Mouse (Mus musculus): ENCODE measurements around the gene Tnf.

Tnf gene

GRCm38 (mm10) chr17:35201787-35202186 lies at the start of gene Tnf:
Gene Tnf (minus strand): TSS chr17:35202007.
- no peak for DNase-seq (ENCODE audit: low spot score in 2 of 2)

DNA sequence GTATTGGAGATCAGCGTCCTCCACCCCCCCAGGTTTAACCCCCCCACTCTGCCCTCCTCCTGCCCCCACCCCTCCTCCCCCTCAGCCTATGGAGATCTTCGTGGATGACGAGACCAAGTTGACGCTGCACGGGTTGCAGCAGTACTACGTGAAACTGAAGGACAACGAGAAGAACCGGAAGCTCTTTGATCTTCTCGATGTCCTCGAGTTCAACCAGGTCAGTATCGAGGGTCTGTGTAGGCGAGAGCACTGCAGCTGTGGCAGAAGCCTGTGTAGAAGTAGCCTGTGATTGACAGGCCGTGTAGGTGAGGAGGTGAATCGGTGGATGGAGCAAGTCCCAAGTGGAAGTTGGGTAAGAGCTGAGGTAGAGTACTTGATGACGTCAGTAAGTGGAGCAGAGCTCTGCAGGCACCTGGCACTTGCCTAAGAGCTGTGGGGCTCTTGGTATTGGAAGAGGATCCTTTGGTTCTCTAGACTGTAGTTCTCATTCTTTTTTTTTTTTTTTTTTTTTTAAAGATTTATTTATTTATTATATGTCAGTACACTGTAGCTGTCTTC lies 49.4 kb upstream of the Tnf start:
- no peak for DNase-seq (ENCODE audit: low spot score in 2 of 2)

DNA sequence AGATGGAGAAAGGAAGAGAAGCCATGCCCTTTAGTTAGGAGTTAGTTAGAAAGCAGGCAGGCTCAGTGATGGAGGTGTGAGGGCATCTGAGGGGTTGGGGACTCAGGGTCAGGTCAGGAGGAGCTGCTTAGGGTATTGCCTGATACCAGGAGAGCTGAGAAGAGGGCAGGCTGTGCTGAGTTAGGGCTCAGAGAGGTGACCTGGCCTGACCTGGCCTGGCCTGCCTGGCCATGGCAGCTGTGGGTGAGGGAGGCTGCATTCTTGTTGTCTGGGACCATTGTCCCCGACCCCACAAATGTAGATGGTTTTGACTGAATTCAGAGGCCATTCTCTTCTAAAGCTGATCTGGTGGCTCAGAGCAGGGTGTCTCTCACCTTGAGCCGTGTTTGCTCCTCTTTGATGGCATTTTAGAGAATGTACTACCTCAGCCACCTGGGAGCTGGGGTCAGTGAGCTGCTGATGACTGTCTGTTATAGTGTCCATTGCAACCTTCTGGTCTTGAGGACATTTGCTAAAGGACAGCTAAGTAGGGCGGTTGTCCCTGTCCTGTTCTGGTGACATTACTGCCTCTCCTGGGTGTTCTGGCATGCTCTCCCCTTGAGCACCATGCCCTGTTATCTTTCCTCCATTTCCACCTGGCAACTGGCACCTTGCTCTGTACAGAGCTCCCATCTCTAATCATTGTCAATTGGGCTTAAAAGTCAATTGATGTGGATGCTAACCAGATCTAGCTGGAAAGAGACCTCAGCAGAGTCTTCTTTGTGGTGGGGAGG lies 48.7 kb upstream of the Tnf start:
- no peak for DNase-seq (ENCODE audit: low spot score in 2 of 2)

- no peak for DNase-seq (ENCODE audit: low spot score in 2 of 2)
Measured at GRCm38 (mm10) chr17:35249451-35250197, 47.8 kb upstream of the Tnf start.

GRCm38 (mm10) chr17:35248986-35249385 lies 47.2 kb upstream of the Tnf start:
- no peak for DNase-seq (ENCODE audit: low spot score in 2 of 2)

DNA sequence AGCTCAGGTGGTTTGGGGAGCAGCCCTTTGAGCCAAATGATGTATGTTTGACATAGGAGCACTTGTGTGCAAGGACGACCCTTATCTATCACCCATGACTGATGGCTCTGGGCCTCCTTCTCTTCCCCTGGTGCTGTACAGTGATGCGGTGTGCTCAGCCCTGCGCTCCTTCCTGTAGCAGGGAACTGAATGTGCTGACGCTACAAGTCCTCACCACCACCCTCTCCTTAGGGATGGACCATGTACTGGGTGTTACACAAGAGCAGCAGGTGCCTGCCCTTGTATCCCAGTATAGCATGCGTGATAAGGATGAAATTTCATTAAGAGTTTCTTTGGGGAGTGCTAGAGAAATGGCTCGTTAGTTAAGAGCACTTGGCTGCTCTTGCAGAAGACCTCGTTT lies 45.3 kb upstream of the Tnf start:
- no peak for DNase-seq (ENCODE audit: low spot score in 2 of 2)

DNA sequence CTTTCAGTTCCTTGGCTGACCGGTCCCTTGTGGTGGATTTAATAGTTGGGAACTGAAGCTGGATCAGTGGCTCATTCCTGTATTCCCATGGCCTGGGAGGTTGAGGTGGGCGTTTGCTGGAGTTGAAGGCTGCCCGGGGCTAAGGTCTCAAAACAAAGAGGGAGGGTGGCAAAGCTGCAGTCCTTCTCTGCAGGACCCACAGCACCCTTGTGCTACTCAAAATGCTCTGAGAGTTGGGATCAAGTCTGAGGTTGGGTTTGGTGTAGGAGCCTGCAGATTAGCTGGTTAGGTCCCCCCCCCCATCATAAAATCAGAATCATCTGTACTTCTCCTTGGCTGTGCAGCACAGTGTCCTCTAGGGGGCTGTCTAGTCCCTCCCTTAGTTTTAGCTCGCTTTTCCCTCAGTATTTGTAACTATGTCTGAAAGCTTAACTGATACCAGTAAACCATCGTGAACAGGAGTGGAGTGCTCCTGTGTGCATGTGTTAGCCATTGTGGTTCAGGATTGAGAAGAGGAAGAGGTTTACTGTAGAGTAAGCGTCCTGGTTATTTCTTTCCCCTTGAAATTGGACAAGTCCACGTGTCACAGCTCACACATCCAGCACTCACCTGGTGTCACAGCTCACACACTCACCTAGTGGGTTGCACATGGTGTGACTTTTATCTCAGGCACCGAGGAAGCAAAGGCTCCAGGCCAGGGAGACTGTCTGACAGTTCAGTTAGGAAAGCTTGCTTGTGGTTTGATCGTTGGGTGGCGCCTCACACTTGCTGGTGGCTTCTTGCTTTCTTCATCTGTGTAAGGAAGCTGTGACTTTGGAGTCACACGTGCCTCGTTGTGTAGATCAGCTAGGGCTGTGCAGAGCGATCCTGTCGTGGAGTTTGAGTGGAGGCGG lies 44.2 kb upstream of the Tnf start:
- no peak for DNase-seq (ENCODE audit: low spot score in 2 of 2)

- no peak for DNase-seq (ENCODE audit: low spot score in 2 of 2)
Measured at GRCm38 (mm10) chr17:35244999-35245398, 43.2 kb upstream of the Tnf start.

DNA sequence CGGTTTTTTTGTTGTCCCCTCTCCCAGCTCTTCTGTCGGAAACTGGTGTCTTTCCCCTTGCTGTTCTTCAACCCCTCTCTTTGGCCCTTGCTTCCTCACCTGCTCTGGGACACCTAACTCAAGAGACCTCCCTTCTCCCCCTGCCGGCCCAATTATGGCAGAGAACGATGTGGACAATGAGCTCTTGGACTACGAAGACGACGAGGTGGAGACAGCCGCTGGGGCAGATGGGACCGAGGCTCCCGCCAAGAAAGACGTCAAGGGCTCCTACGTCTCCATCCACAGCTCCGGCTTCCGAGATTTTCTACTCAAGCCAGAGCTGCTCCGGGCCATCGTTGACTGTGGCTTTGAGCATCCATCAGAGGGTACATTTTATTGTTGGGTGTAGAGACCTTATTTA lies 41.3 kb upstream of the Tnf start:
- peak; percentile 73 to 82 for DNase-seq (ENCODE audit: low spot score in 2 of 2)

GRCm38 (mm10) chr17:35242015-35242941 lies 40.5 kb upstream of the Tnf start:
- DNase-seq (ENCODE audit: low spot score in 2 of 2): peak; percentile 73 to 77

DNA sequence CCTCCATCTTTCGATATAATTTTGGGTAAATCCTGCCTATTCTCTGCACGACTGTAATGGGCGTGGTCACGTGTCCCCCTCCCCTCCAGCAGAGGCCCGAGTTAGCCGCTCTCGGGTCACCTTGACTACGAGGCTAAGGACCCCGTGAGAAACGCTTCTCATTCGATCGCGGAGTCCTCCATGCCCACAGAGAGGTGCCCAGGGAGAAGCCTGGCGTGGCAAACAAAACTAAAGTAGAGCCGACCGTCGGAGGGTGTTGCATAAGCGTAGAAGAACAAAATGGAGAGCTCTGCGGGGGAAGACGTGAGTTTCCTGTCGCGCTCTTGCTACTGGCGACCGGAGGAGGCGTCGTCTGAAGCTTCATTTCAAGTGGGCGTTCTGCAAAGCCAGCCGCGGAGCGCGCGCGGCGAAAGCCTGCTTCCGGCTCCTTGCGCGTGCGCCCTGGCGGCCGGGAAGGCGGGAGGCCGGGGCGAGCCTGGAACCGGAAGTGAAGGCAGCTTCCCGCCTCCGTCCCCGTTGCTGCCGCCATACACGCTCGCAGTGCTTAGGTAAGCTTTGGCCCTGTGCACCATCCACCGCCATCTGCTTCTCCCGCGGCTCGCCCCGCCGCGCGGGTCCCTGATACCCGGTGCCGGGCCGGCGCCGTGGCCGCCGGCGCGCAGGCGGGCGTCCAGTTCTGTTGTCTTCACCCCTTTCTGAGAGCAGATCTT lies 39.7 kb upstream of the Tnf start, which contains the start of gene Ddx39b:
Gene Ddx39b, plus strand, starts transcription at position 442 of the 710 bp plus-strand sequence.
- peak; percentile 97 for DNase-seq (ENCODE audit: low spot score in 2 of 2)

- no peak for DNase-seq (ENCODE audit: low spot score in 2 of 2)
Measured at GRCm38 (mm10) chr17:35240384-35241304, 38.8 kb upstream of the Tnf start.

GRCm38 (mm10) chr17:35239700-35240099 lies 37.9 kb upstream of the Tnf start:
- no peak for DNase-seq (ENCODE audit: low spot score in 2 of 2)

DNA sequence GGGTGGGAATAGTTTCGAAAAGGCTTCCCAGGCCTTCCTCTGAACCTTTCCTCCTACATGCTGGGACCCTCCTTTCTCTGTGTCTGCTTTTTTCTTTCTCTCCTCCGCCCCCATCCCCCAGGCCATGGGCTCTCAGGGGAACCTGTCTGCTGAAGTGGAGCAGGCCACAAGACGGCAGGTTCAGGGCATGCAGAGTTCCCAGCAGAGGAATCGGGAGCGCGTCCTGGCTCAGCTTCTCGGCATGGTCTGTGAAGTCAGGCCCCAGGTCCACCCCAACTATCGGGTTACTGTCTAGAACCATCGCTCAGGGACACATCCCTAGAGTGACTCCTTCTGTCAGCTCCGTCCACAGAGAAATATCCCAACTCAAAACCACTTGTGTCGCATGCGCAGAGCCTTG lies 35.7 kb upstream of the Tnf start:
- DNase-seq (ENCODE audit: low spot score in 2 of 2): no peak

- DNase-seq (ENCODE audit: low spot score in 2 of 2): peak; percentile 61 to 67
Measured at GRCm38 (mm10) chr17:35236996-35237395, 35.2 kb upstream of the Tnf start.

GRCm38 (mm10) chr17:35236390-35236746 lies 34.6 kb upstream of the Tnf start:
- peak; percentile 98 to 99 for DNase-seq (ENCODE audit: low spot score in 2 of 2)

DNA sequence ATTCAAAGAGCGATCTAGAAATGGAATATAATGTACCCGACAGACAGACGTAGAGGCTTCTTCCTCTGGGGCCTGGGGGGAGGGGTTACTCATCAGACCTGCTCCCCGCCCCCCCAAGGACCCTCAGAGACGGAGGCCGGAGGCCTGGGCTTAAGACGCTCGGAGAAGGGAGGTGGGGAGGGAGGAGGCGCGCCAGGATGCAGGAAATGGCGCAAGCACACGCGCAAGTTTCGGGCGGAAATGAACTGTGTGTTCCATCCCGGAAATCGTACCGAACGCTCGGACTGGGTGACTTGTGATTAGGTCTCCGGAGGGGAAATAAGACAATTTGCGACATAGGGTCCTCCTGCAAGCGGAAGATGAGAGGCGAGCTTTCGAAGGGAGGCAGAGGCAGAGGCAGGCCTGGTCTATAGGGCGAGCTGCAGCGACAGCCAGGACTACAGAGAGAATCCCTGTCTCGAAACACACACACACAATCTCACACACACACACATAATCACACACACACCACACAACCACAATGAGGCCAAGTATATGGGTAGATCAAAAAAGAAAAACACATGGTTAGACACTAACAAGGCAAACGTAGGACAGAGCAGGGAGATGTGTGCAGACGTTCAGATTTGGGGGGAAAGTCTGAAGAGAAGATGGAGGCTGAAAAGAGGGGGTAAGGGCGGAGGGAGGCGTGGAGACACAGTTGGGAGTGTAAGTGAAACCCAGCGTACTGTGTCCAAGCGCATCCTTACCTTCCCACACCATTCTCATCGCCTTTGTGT lies 34.0 kb upstream of the Tnf start, which contains the start of gene Nfkbil1:
Gene Nfkbil1, minus strand, starts transcription at position 179 of the 776 bp plus-strand sequence.
- DNase-seq (ENCODE audit: low spot score in 2 of 2): peak; percentile 96

GRCm38 (mm10) chr17:35234903-35235302 lies 33.1 kb upstream of the Tnf start:
- no peak for DNase-seq (ENCODE audit: low spot score in 2 of 2)

Data from right cerebral cortex, postnatal 10 days (tissue).